Mouse (Mus musculus) testis, postnatal 14 days (tissue): ENCODE results near the gene Ubr3.
A peak's percentile ranks its signal among the peaks of the same experiment; 100 is the strongest.

Experiments
- DNase-seq: peaks from one replicate; pipeline ENCODE4 v3.0.0; 2021; ENCODE audit warnings: low spot score

Gene Ubr3

GRCm38 (mm10) chr2:69897039-69897617, at the start of gene Ubr3:
TSS of gene Ubr3 (plus strand) at chr2:69897246.
- peak; percentile 98 for DNase-seq

GRCm38 (mm10) chr2:69849215-69849614, 47.8 kb upstream of the Ubr3 start:
- no peak for DNase-seq

DNA sequence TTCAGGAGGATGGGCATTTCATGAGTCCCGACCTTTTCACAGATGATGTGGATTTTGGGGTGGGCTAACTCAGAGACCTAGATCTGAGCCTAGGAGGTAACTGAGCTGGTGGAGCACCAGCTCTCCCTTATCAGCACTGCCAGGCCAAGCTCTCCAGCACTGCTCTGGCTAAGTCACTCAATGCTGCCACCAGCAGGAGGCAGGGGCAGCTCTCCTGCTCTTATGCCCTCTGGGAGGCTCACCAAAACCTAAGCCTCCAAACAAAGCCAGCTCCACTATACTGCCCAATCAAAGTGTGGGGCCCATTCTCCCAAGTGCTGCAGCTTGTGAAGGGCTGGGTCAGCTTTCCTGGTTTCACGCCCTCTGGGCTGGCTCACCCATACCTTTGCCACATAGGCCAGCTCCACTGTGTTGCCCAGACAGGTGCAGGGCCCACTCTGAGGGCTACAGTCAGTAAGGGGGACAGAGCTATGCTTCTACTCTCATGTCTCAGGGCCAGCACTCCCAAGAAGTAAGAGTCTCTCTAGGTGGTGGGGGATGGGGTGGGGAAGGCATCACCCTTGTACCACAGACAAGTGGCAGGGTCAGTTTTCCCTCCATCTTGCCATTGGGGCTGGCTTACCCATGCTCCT, 45.5 kb upstream of the Ubr3 start:
- no peak for DNase-seq

DNA sequence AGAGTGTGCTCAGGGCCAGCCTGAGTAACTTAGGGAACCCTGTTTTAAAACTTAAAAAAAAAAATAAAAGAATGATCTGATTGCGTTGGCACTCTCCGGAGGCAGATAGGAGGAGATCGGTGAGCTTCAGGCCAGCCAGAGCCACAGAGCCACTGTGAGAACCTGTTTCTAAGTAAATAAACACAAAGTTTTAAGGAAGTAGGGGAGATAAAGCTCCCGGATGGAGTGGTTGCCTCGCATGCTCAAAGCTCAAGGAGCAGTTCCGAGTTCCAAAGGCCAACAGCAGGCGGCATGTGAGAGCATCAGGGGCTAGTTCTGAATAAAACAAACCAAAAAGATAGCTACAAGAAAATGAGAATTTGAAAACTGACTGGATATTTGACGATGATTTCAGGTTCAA, 40.7 kb upstream of the Ubr3 start:
- no peak for DNase-seq

- no peak for DNase-seq
Observed at GRCm38 (mm10) chr2:69857882-69858281, 39.2 kb upstream of the Ubr3 start.

DNA sequence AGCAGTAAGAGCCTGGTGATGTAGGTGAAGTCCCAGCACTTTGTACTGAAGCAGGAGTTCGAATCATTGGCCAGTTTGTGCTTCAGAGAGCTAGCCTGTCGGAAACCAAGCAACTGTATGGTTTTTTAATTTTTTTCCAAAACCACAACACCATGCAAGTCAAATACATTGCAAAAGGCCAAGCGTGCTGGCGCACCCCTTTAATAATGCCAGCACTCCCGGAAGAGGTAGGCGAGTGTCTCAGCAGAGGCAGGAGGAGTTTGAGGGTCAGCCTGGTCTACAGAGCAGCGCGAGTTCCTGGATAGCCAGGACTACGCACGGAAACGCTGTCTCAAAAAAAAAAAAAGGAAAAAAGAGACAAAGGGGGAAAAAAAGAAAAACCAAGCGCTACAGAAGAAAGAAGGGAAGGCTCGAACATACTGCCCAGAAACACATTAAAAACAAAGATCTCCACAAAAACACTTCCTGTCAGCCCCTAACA, 36.0 kb upstream of the Ubr3 start:
- DNase-seq = peak; percentile 50

- DNase-seq = peak; percentile 95
Observed at GRCm38 (mm10) chr2:69861485-69862091, 35.5 kb upstream of the Ubr3 start, which contains the start of gene Ssb. TSS of gene Ssb (plus strand) at chr2:69861562.

DNA sequence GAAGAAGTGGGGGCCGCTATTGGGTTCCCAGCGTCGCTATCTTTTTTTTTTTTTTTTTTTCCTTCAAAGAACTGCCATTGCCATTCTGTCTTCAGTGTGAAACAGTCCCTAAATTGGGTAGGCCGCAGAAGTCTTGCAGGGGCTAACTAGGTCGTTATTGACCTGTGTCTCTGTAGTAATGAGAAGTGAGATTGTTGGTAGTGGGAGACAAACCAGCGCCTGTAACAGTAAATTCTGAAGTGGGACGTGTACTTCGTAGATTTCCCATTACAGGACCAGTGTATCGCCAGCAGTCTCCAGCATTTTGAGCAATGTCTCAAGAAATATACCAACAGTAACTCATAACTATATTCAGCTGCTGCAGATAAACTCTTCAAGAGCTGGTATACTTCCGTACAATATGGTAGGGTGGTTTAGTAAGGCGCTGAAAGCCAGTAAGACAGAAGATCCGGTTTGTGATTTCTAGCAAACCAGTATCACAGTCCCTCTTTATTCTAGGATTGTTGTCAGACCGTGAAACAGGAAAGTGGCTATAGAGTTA, 34.9 kb upstream of the Ubr3 start:
- no peak for DNase-seq

DNA sequence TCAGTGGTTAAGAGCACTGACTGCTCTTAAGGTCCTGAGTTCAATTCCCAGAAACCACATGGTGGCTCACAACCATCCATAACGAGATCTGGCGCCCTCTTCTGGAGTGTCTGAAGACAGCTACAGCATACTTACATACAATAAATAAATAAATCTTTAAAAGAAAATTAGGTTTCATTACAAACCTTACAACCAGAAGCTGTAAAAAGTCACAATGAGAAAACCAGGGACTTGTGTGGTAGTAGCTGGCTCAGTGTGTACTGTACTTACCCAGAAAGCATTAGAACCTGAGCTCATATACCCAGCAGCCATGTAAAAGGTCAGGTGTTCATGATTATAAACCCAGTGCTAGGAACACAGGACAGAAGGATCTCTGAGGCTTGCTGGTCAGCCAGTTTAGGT, 13.1 kb upstream of the Ubr3 start:
- no peak for DNase-seq

DNA sequence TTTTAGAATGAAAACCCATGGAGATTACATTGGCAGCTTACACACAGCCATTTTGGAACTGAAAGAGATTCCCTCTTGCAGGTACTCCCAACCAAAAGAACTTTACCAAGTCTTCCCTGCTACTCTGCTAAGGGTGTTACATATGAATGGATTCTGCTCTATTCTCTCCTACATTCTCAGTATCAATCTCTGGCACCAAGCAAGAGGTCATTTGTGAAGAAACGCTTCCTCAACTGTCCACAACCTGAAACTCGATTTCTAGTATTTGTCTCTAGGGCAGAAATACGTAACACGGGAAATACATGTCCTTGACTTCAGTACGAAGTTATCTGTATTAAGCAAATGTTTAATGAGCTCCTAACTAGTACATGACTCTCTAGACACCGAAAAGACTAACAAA, 12.5 kb upstream of the Ubr3 start:
- DNase-seq = no peak

GRCm38 (mm10) chr2:69885050-69885449, 12.0 kb upstream of the Ubr3 start:
- no peak for DNase-seq

DNA sequence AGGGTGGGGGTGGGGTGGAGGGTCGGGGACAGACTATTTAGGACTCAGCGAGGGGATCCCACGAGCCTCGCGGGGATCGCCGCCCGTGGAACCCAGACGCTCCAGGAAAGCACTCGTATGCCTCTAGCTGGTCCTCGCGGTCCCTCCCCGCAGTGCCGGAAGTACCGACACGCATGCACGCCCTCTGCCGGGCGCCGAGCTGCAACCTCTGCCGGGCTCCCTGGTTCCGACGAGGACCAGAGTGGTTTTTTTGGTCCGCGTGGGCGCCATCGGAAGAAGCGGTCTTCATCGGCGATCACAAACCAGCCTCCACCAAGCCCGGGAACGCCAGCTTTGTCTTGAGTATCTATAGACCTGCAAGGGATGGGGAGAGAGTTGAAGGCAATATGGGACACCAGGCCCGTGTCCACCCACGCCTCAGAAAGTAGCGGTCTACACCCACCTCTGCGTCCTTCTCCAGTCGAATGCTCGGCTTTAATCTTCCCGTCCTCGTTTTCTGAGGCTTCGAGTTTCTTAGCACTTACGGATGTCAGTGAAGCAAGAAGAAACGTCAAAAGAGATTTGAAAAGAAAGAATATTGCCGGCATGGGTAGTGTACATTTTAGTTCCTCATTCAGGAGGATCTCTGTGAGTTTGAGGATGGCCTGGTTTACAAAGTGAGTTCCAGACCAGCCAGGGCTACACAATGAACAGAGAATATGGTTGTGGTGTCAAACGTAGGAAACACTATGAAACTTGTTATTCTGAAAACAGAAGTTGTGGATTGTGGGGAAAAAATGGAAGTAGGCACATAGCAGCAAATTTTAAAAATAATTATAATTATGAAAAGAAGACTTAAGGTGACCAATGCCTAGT, 11.4 kb upstream of the Ubr3 start, which contains the start of gene Mettl5:
Gene Mettl5 (minus strand): TSS at position 165 of the 855 bp plus-strand sequence.
- DNase-seq = peak; percentile 88

- DNase-seq = no peak
Observed at GRCm38 (mm10) chr2:69888957-69889356, 8.1 kb upstream of the Ubr3 start.

- DNase-seq = no peak
Observed at GRCm38 (mm10) chr2:69890843-69891242, 6.2 kb upstream of the Ubr3 start.

DNA sequence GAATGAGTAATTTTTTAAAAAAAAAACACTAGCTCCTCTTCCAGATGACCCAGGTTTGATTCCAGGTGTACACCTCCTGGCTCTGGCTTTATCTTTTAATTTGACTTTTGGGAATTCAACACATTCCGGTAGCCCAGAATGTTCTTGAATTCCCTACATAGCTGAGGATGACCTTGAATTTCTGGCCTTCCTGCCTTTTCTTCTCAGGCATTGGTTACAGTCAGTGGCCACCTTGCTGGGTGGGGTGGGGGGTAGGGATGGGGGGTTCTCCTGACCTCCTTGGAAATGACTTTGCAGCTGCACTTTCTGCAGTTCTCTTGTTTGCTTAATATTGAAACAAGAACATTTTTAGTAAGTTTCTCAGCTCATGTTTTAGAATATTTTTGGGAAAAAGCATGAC, 3.9 kb upstream of the Ubr3 start:
- no peak for DNase-seq

- DNase-seq = no peak
Observed at GRCm38 (mm10) chr2:69893891-69894290, 3.2 kb upstream of the Ubr3 start.

DNA sequence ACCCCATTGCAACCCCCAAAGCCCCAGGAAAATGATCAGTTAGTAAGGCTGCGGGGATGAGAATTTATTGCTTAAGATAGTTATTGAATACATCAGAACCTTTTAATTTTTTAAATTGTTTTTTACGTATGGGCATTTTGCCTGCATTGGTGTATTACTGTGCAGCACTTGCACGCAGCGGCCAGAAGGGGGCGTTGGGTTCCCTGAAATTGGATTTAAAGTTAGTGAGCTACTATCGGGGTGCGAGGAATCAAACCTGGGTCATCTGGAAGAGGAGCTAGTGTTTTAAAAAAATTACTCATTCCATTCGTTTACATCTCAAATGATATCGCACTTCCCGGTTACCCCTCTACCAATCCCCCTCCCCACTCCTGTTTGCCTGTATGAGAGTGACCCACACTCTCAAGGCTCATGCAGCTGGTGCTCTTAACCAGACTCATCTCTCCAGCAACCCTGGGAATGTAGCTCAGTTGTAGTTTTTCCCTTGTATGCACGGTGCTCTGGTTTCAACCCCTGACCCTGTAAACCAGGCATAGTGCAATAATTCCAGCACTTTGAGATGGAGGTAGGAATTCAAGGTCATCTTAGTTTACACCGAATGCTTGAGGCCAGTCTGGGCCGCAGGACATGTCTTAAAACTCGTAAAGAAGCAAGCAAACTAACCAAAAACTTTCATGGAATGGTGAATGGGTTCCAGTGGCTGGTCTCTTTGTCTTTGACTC, 1.4 kb upstream of the Ubr3 start:
- peak; percentile 40 for DNase-seq

DNA sequence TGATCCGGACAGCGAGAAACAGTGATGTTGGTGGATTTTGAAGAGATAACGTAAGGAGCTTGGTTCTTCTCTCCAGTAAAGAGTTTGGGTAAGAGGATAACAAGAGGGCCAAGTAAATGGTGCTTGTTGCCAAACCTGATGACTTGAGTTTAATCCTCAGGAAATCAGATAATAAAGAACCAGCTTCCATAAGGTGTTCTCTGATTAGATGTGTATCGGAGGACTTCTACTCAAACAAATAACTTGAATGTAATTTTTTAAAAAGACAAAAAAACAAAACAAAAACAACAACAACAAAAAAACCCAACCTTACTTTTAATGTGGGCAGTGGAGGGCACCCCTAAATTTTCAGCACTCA, 843 bp upstream of the Ubr3 start:
- no peak for DNase-seq

- DNase-seq = peak; percentile 74
Observed at GRCm38 (mm10) chr2:69897618-69898575, 851 bp downstream of the Ubr3 start.

GRCm38 (mm10) chr2:69903541-69903940, 6.5 kb downstream of the Ubr3 start:
- no peak for DNase-seq
